In the genomic region with DNA sequence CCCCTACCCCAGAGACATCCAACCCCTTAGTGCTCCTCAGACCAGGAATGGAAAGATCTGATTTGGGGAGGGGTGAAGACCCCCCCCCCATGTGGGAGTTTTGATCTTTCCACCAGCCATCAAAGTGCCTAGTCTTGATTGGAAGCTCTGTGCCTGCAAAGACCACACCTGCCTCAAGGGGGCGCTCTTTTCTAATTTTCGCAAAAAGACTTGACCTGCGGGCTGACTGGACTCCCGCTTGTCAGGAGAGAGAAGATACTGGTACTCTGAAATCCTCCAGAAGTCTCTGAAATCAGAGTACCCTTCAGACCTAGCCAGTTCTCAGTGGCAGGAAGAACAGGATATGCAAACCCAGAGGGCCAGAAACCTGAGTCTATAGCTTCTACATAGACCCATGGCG, we compare ENCODE assay signal across 10 mouse cellular contexts. TPM values are rescaled to one million over a fixed set of nuclear protein-coding genes. Genes with fewer than 3 reads are reported as not detected.
DNase-seq lines count a peak whose midpoint lies in the region; ATAC-seq lines count a peak whose summit lies in the region.
"Had no signal": no experiment of that assay in that cellular context is flagged by ENCODE, and none has a peak within 500 bp of the region (broad histone marks: within the 10 kb centered on the region; RNA-seq: fewer than 3 reads in every experiment).

No protein-coding gene starts in this region.

- H3K36me3 ChIP-seq in embryonic facial prominence, embryonic 11.5 days (replicated peaks; ENCODE audit: control insufficient read depth, insufficient read depth, low read depth, low read length), result no peaks in the 10 kb centered on the region
- H3K36me3 ChIP-seq in hindbrain, embryonic 14.5 days (replicated peaks; ENCODE audit: control insufficient read depth, insufficient read depth), result no peaks in the 10 kb centered on the region
- H3K36me3 ChIP-seq: neural tube, embryonic 12.5 days had no signal

- DNase-seq in CD4-positive, CD25-positive, alpha-beta regulatory T cell, adult 2 months (ENCODE audit: low read depth, low spot score), result peak; percentile 68
- peak; percentile 24 for DNase-seq in urinary bladder, postnatal 25 days (ENCODE audit: low spot score)
- DNase-seq in urinary bladder, adult 18-20 months (ENCODE audit: low spot score in 2 of 2), result no peak
- peak; percentile 57 for DNase-seq in embryonic facial prominence, embryonic 11.5 days (ENCODE audit: low spot score)
- peak; percentile 51 for DNase-seq in hindbrain, embryonic 14.5 days (ENCODE audit: low spot score)
- DNase-seq in lung, postnatal 10 days, result peak; percentile 60
- DNase-seq in right cerebral cortex, postnatal 4 days, result peak; percentile 69

- H3K27ac ChIP-seq in embryonic facial prominence, embryonic 11.5 days (replicated peaks; ENCODE audit: low read depth, low read length), result no peak overlapping the region
- H3K27ac ChIP-seq in hindbrain, embryonic 14.5 days, result peak overlapping the region; percentile 81

- H3K9me3 ChIP-seq in embryonic facial prominence, embryonic 11.5 days (replicated peaks; ENCODE audit: control insufficient read depth, low read length), result no peaks in the 10 kb centered on the region
- H3K9me3 ChIP-seq in hindbrain, embryonic 14.5 days (ENCODE audit: control insufficient read depth, low read length), result no peaks in the 10 kb centered on the region
- H3K9me3 ChIP-seq: neural tube, embryonic 12.5 days had no signal

- no peak overlapping the region for H3K4me3 ChIP-seq in embryonic facial prominence, embryonic 11.5 days (ENCODE audit: low read depth, low read length)
- no peak overlapping the region for H3K4me3 ChIP-seq in hindbrain, embryonic 14.5 days (replicated peaks; ENCODE audit: low read length)
- H3K4me3 ChIP-seq: neural tube, embryonic 12.5 days had no signal

- H3K4me1 ChIP-seq in embryonic facial prominence, embryonic 11.5 days (ENCODE audit: control insufficient read depth, insufficient read depth, low read length), result peaks cover 7% of the 10 kb centered on the region; the same call in 1 of the 2 replicates
- H3K4me1 ChIP-seq in hindbrain, embryonic 14.5 days (replicated peaks; ENCODE audit: control insufficient read depth, insufficient read depth, low read length), result peaks cover 29% of the 10 kb centered on the region

- peaks cover 13% of the 10 kb centered on the region for H3K27me3 ChIP-seq in embryonic facial prominence, embryonic 11.5 days (ENCODE audit: control insufficient read depth, insufficient read depth, low read length)
- H3K27me3 ChIP-seq in hindbrain, embryonic 14.5 days (ENCODE audit: control insufficient read depth, insufficient read depth, low read length), result peaks cover 7% of the 10 kb centered on the region; the same call in 1 of the 2 replicates

- no peak overlapping the region for H3K4me2 ChIP-seq in embryonic facial prominence, embryonic 11.5 days (ENCODE audit: low read depth, low read length)
- H3K4me2 ChIP-seq in hindbrain, embryonic 14.5 days (replicated peaks), result no peak overlapping the region

- 0% methylated on average over 5 of the region's 5 CpGs for WGBS in embryonic facial prominence, embryonic 11.5 days
- 7% methylated on average over 5 of the region's 5 CpGs for whole genome bisulfite sequencing in hindbrain, embryonic 14.5 days

- H3K9ac ChIP-seq in embryonic facial prominence, embryonic 11.5 days (replicated peaks; ENCODE audit: low read length), result no peak overlapping the region
- peak overlapping the region; percentile 20; the same call in 1 of the 2 replicates for H3K9ac ChIP-seq in hindbrain, embryonic 14.5 days
- H3K9ac ChIP-seq: neural tube, embryonic 12.5 days had no signal

- ATAC-seq in CD4-positive, CD25-positive, alpha-beta regulatory T cell, adult 4 months, result no peak
- no peak for ATAC-seq in embryonic facial prominence, embryonic 11.5 days (replicated peaks; ENCODE audit: insufficient number of reproducible peaks, low FRiP score, low TSS enrichment, low read depth)
- ATAC-seq in hindbrain, embryonic 14.5 days (ENCODE audit: low FRiP score), result no peak

RNA-seq across cellular contexts. Expression of gene Rhcg, which starts 40.8 kb away (rescaled TPM):
- not detected for polyA plus RNA-seq in CD4-positive, CD25-positive, alpha-beta regulatory T cell, adult 4 months (2017; shearing (Covaris generic))
- polyA plus RNA-seq in embryonic facial prominence, embryonic 11.5 days (2014; fragmentation: Nextera tagmentation; extraction: Ambion mirVana), result 0.53 and 0.67 TPM in 2 replicates
- 3.7 and 5.0 TPM in 2 replicates for polyA plus RNA-seq in hindbrain, embryonic 14.5 days (2014; fragmentation: Nextera tagmentation; extraction: Ambion mirVana)
- polyA plus RNA-seq: heart, embryonic 14.5 days had no signal

Comparison
In these comparisons a context has a peak if more than half of its experiments do, and no peak if none do; other contexts are left out.
1. DNase-seq: peak in CD4-positive, CD25-positive, alpha-beta regulatory T cell, adult 2 months (single experiment), urinary bladder, postnatal 25 days (single experiment), embryonic facial prominence, embryonic 11.5 days (single experiment), hindbrain, embryonic 14.5 days (single experiment), lung, postnatal 10 days (single experiment) and right cerebral cortex, postnatal 4 days (single experiment); none in urinary bladder, adult 18-20 months (0 of 2).